Mouse (Mus musculus) forebrain, embryonic 14.5 days (tissue): ENCODE measurements around the gene Unk. TPM values are rescaled to one million over a fixed set of nuclear protein-coding genes. Genes with fewer than 3 reads are reported as not detected.

Experiments used
- ATAC-seq: fragments of 200-750 bp; cut with Nextera tagmentation; 2 replicates; pipeline ENCODE4 v1.8.0; 2017; ENCODE audit warnings: mild to moderate bottlenecking, moderate library complexity
- DNase-seq: peaks from one replicate; pipeline ENCODE4 v3.0.0-alpha.2; 2015; ENCODE audit warnings: low spot score
- H3K27ac ChIP-seq: fragments of 300-500 bp; sonication (generic); 2 replicates; pipeline ENCODE4 v1.5.1; 2014; ENCODE audit warnings: low read depth, mild to moderate bottlenecking, control low read depth, low read length, moderate library complexity
- H3K27me3 ChIP-seq: fragments of 300-500 bp; sonication (generic); replicated peaks from 2 replicates; pipeline ENCODE4 v1.6.1; 2014; ENCODE audit warnings: low read length, control low read depth, mixed read lengths; ENCODE audit not compliant: control insufficient read depth, insufficient read depth
- H3K36me3 ChIP-seq: fragments of 300-500 bp; sonication (generic); 2 replicates; pipeline ENCODE4 v1.6.1; 2014; ENCODE audit warnings: low read length, control low read depth; ENCODE audit not compliant: control insufficient read depth, insufficient read depth
- H3K4me1 ChIP-seq: fragments of 300-500 bp; sonication (generic); 2 replicates; pipeline ENCODE4 v1.6.1; 2014; ENCODE audit warnings: antibody characterized with exemption, low read length, control low read depth; ENCODE audit not compliant: control insufficient read depth, insufficient read depth
- H3K4me2 ChIP-seq: fragments of 300-500 bp; sonication (generic); 2 replicates; pipeline ENCODE4 v1.6.1; 2014; ENCODE audit warnings: mild to moderate bottlenecking, control low read depth, low read length
- H3K4me3 ChIP-seq: fragments of 300-500 bp; sonication (generic); 2 replicates; pipeline ENCODE4 v1.5.1; 2014; ENCODE audit warnings: low read depth, low read length, control low read depth
- H3K9ac ChIP-seq: fragments of 300-500 bp; sonication (generic); 2 replicates; pipeline ENCODE4 v1.6.1; 2014; ENCODE audit warnings: mild to moderate bottlenecking, low read length, control low read depth, moderate library complexity
- H3K9me3 ChIP-seq: fragments of 300-500 bp; sonication (generic); replicated peaks from 2 replicates; pipeline ENCODE4 v1.6.1; 2016; ENCODE audit warnings: low read length, control low read depth, mixed read lengths; ENCODE audit not compliant: control insufficient read depth
- WGBS: fragments of 180-500 bp; shearing (Covaris S2); extraction: QIAGEN DNeasy Blood & Tissue Kit; methylation state at CpG from one replicate; pipeline ENCODE4 v1.1.7; 2014; 5-methylcytosine and 5-hydroxymethylcytosine counted together
- polyA plus RNA-seq: library from polyadenylated mRNA; unstranded; fragments of >200 nt; fragmentation: Nextera tagmentation; extraction: Ambion mirVana; gene quantifications from 2 replicates; pipeline ENCODE4 v1.2.1, GENCODE M21; 2014

The Unk gene
- 23.4 and 24.9 TPM in 2 replicates for polyA plus RNA-seq

DNA sequence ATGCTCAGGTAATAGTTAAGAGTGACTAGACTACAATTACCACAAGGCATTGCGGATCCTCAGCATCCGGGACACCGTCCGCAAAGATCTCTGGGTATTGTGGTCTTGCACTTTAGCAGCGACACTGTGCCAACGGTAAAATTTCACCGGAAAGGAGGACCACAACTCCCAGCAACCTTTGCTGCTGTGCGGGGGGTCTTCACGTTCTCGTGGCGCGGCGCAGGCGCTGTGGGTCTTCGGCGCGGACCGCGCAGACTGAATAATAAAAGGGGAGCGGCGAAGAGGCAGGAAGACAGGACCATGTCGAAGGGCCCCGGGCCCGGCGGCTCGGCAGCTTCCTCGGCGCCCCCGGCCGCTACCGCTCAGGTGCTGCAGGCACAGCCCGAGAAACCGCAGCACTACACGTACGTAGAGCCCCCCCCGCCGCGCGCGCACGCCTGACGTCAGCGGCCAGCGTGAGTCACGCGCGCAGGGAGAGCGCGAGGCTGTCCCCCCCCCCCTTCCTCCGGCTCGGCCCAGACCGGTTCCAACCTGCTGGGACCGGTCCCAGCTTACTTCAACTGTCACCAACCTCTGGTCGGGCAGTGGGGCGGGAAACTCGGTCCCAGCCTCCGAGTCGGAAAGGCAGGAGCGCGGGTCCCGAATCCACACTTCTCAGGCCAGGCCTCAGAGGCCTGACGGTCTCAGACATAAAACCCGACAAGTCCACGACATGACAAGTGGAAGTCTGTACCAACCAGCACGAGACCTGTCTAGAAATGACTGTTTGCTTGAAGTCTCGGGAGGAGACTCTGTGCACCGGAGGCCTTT lies at the start of gene Unk:
Unk (plus strand) TSS at position 235 of the 810 bp plus-strand sequence.
- ATAC-seq (peak; percentile 96), DNase-seq (peak; percentile 100)
- Histone ChIP-seq H3K9me3 (no peaks in the 10 kb centered on the region), H3K36me3 (0 out of 2 replicates have a peak, but pooled peaks cover 7% of the 10 kb centered on the region), H3K4me2 (peak within 1 kb of the TSS; percentile 94), H3K4me1 (peaks cover 12% of the 10 kb centered on the region), H3K27ac (peak within 1 kb of the TSS; percentile 98), H3K27me3 (no peaks in the 10 kb centered on the region), H3K9ac (peak within 1 kb of the TSS; percentile 89), H3K4me3 (peak within 1 kb of the TSS; percentile 70)
- WGBS, result under 1% methylated on average over 65 of the region's 67 CpGs

DNA sequence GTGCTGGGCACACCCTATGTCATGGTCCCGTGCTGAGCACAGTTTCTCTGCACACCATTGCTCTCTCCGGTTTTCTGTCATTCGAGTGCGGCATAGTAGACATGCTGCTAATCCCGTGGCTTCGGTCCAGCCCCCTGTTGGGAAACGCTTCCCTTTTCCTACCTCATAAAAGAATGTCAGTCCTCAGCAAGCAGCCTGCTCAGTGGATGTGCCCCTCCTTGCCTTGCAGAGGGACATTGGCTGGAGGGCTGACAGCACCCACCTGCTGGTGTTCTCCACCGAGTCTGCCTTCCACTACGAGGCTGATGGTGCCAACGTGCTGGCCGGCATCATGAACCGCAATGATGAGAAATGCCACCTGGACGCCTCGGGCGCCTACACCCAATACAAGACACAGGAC lies 47.6 kb upstream of the Unk start:
- H3K9ac ChIP-seq, result no peak overlapping the region
- H3K4me2 ChIP-seq, result no peak overlapping the region
- H3K27ac ChIP-seq, result no peak overlapping the region
- H3K27me3 ChIP-seq, result no peaks in the 10 kb centered on the region
- no peak overlapping the region for H3K4me3 ChIP-seq
- DNase-seq (no peak), ATAC-seq (no peak)
- no peaks in the 10 kb centered on the region for H3K9me3 ChIP-seq
- no peaks in the 10 kb centered on the region for H3K4me1 ChIP-seq
- no peaks in the 10 kb centered on the region for H3K36me3 ChIP-seq
- 87% methylated on average over 15 of the region's 15 CpGs for WGBS

DNA sequence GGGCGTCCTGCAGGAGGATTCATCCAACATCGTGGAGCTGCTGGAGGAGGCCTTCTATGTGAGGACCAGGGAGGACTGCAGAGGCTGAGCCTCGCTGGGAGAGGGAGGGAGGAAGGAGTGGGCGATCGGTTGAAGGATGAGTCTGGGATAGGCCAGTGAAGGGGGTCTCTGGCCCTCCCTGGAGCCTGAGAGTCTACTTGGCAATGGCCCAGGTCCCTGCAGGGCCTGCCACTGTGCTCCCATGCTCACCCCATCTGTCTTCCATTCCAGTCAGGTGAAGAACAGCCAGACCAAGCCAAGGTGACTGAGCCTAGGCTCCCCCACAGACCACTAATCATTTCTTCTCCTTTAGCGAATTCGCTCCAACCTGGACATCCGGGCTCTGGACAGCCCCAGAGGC lies 46.8 kb upstream of the Unk start:
- Histone ChIP-seq H3K27me3 (no peaks in the 10 kb centered on the region), H3K4me2 (no peak overlapping the region), H3K36me3 (no peaks in the 10 kb centered on the region), H3K9ac (no peak overlapping the region), H3K4me3 (no peak overlapping the region), H3K9me3 (no peaks in the 10 kb centered on the region), H3K27ac (no peak overlapping the region), H3K4me1 (no peaks in the 10 kb centered on the region)
- DNase-seq (no peak), ATAC-seq (no peak)
- 89% methylated on average over 8 of the region's 8 CpGs for WGBS

DNA sequence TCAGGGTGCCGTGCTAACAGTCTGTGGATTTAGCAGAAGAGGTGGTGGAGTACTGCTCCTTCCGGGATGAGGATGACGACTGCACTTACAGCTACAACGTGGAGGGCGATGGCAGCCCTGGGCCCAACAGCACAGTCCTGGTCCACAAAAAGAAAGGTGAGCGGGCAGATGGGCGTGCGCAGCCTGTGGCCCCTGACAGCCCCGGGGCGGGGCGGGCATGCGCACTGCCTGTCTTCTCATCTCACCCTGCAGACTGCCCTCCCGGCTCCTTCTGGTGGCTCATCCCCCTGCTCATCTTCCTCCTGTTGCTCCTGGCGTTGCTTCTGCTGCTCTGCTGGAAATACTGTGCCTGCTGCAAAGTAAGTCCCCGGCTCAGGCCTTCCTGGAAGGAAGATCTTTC lies 40.4 kb upstream of the Unk start:
- Histone ChIP-seq H3K27me3 (no peaks in the 10 kb centered on the region), H3K4me1 (no peaks in the 10 kb centered on the region), H3K36me3 (no peaks in the 10 kb centered on the region), H3K9ac (no peak overlapping the region), H3K4me2 (no peak overlapping the region), H3K27ac (no peak overlapping the region), H3K9me3 (no peaks in the 10 kb centered on the region), H3K4me3 (no peak overlapping the region)
- no peak for DNase-seq
- 40% methylated on average over 15 of the region's 15 CpGs for WGBS
- no peak for ATAC-seq

DNA sequence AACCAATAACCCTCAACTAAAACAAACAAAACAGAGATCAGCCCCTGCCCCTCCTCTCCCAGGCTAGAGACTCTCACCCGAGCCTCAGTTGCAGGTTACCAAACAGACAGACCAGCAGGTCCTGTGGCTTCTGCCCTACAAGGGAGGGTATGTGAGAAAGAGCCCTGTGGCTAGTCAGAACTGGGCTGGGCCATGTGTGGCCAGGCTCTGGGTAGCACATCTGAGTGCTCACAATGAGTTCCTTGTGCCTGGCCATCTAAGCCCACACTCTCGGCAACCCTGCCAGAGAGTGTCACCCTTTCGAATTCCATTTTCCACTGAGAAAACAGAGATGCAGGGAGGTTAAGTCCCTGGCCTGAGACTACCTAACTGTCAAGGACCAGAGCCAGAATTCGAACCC lies 38.0 kb upstream of the Unk start:
- no peaks in the 10 kb centered on the region for H3K36me3 ChIP-seq
- H3K4me2 ChIP-seq, result no peak overlapping the region
- H3K27me3 ChIP-seq, result no peaks in the 10 kb centered on the region
- H3K4me1 ChIP-seq, result no peaks in the 10 kb centered on the region
- 73% methylated on average over 4 of the region's 4 CpGs for WGBS
- H3K9ac ChIP-seq, result no peak overlapping the region
- ATAC-seq, result no peak
- no peak overlapping the region for H3K27ac ChIP-seq
- no peaks in the 10 kb centered on the region for H3K9me3 ChIP-seq
- DNase-seq, result no peak
- no peak overlapping the region for H3K4me3 ChIP-seq

DNA sequence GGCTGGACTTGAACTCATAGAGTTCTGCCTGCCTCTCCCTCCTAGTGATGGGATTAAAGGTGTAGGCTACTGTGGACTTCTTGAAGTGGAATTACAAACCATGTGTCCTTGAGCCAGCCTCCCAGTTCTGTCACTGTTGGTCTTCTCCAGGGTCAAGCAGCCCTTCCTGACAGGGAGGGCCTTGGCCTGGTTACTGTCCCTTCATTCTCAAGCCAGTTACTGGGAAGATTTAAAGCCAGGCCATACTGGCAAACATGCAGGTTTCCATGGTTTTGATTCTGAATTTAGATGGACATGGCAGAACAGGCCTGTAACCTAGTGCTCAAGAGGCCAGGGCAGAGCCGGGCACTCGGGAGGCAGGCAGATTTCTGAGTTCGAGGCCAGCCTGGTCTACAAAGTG lies 34.9 kb upstream of the Unk start:
- Histone ChIP-seq H3K4me2 (no peak overlapping the region), H3K9me3 (no peaks in the 10 kb centered on the region), H3K4me1 (no peaks in the 10 kb centered on the region), H3K36me3 (no peaks in the 10 kb centered on the region), H3K9ac (no peak overlapping the region), H3K4me3 (no peak overlapping the region), H3K27me3 (no peaks in the 10 kb centered on the region), H3K27ac (no peak overlapping the region)
- DNase-seq (no peak), ATAC-seq (no peak)
- 95% methylated on average over 3 of the region's 3 CpGs for WGBS

DNA sequence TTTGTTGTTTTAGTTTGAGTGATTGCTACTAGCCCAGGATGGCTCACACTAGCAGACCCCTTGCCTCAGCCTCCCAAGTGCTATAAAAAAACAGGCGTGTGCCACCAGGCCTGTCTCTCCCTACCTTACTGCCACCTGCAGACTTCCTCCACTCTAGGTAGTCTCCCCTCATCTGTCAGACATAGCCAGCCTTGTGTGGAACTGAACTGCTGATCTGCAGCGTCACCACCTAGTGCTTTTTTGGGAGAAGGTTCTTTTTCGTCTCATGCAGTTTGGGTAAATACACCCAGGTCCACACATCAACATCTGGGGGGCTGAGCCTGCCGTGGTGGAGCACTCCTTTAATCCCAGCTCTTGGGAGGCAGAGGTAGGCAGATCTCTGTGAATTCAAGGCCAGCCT lies 33.1 kb upstream of the Unk start:
- no peak overlapping the region for H3K9ac ChIP-seq
- no peak overlapping the region for H3K4me2 ChIP-seq
- no peak overlapping the region for H3K4me3 ChIP-seq
- H3K4me1 ChIP-seq, result no peaks in the 10 kb centered on the region
- no peak overlapping the region for H3K27ac ChIP-seq
- DNase-seq (no peak), ATAC-seq (no peak)
- no peaks in the 10 kb centered on the region for H3K27me3 ChIP-seq
- H3K36me3 ChIP-seq, result no peaks in the 10 kb centered on the region
- no peaks in the 10 kb centered on the region for H3K9me3 ChIP-seq
- 80% methylated on average over 4 of the region's 4 CpGs for WGBS

DNA sequence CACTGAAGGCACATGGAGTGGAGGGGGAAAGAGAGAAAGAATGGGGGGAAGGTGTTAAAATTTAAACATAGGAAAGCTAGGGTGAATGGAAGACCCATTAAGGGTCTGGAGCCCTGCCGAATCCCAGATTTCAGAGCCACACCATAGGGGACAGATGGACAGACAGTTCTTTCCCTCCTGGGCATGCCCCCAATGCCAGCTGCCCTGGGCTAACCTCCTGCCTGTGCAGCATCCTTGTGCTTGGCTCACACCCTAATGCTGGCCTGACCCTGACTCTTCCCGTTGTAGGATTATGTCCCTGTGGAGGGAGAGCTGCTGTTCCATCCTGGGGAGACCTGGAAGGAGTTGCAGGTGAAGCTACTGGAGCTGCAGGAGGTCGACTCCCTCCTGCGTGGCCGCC lies 32.5 kb upstream of the Unk start:
- ATAC-seq, result no peak
- Histone ChIP-seq H3K4me3 (no peak overlapping the region), H3K27ac (no peak overlapping the region), H3K4me2 (no peak overlapping the region), H3K36me3 (no peaks in the 10 kb centered on the region), H3K4me1 (no peaks in the 10 kb centered on the region), H3K9me3 (no peaks in the 10 kb centered on the region), H3K9ac (no peak overlapping the region), H3K27me3 (no peaks in the 10 kb centered on the region)
- no peak for DNase-seq
- 66% methylated on average over 5 of the region's 5 CpGs for WGBS

DNA sequence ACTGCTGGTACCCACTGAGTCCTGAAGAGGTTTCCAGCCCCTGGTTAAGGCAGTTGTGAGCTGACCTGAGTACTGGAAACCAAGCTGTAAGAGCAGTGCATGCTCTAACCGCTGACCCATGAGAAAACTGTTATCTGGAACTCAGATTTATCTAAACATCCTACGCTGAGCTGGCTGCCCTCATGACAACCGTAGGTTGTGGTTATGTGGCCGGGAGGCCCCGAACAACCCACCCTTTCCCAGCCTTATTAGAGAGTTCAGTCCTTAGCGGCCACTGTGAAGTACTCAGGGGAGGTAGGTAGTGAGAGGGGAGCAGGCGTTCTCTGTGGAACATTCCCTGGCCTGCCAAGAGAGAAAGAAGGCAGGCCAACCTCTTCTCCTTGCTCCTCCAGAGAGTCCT lies 31.1 kb upstream of the Unk start:
- H3K27me3 ChIP-seq, result no peaks in the 10 kb centered on the region
- DNase-seq (no peak), ATAC-seq (no peak)
- no peak overlapping the region for H3K27ac ChIP-seq
- H3K4me1 ChIP-seq, result no peaks in the 10 kb centered on the region
- H3K9ac ChIP-seq, result no peak overlapping the region
- H3K4me3 ChIP-seq, result no peak overlapping the region
- 83% methylated on average over 7 of the region's 7 CpGs for WGBS
- no peaks in the 10 kb centered on the region for H3K36me3 ChIP-seq
- H3K4me2 ChIP-seq, result no peak overlapping the region
- H3K9me3 ChIP-seq, result no peaks in the 10 kb centered on the region
